Mouse (Mus musculus) lung, postnatal 0 days (tissue): ENCODE data around the gene Zfp831.

Source experiments
- CTCF ChIP-seq: IDR thresholded peaks from 2 replicates; pipeline ENCODE4 v1.5.1; 2016; ENCODE audit warnings: antibody characterized with exemption, mild to moderate bottlenecking
- EP300 ChIP-seq: IDR thresholded peaks from 2 replicates; pipeline ENCODE4 v1.6.1; 2016; ENCODE audit warnings: antibody characterized with exemption, mild to moderate bottlenecking, control low read depth

- TF ChIP-seq CTCF (no peak), EP300 (no peak)
Observed at GRCm38 (mm10) chr2:174629299-174629850, 14.0 kb upstream of the Zfp831 start.
